Mouse (Mus musculus): ENCODE results near the gene Sdc1.
A peak's percentile ranks its signal among the peaks of the same experiment; 100 is the strongest.

Gene Sdc1

DNA sequence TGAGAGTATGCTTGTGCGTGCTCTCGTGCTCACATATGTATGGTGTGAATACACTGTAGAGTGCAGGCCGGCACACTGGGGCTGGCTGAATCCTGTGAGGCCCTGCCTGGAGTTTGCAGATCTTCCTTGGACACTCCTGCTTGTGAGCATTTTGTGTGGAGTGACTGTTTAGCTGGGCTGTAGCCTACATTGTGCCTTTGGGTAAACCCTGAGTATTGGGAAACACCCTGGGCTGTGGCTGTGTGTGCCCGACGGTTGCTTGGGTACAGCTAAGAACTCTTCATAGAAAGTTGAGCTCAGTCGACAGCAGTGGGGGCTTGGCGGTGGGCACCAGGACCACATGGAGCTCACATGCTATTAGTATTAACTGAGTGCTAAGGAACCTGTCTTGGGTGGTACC lies 5.1 kb downstream of the Sdc1 start:
- H3K4me3 ChIP-seq (replicated peaks; ENCODE audit: low read length) = no peak overlapping the region
- no peaks in the 10 kb centered on the region for H3K36me3 ChIP-seq (ENCODE audit: insufficient read depth, low read length)
- peaks cover 43% of the 10 kb centered on the region for H3K4me1 ChIP-seq (replicated peaks; ENCODE audit: low read depth, low read length)
- TF ChIP-seq NANOG (IDR thresholded peaks at IDR 0.05; ENCODE audit: borderline replicate concordance, low read length) (no peak), POU5F1 (IDR thresholded peaks at IDR 0.05; ENCODE audit: borderline replicate concordance, low read length) (no peak), CTCF (conservative IDR thresholded peaks at IDR 0.05; ENCODE audit: low read length) (no peak)
- H3K9me3 ChIP-seq (ENCODE audit: low read length) = no peaks in the 10 kb centered on the region
- peaks cover 29% of the 10 kb centered on the region for H3K27me3 ChIP-seq (ENCODE audit: insufficient read depth, low read length)

DNA sequence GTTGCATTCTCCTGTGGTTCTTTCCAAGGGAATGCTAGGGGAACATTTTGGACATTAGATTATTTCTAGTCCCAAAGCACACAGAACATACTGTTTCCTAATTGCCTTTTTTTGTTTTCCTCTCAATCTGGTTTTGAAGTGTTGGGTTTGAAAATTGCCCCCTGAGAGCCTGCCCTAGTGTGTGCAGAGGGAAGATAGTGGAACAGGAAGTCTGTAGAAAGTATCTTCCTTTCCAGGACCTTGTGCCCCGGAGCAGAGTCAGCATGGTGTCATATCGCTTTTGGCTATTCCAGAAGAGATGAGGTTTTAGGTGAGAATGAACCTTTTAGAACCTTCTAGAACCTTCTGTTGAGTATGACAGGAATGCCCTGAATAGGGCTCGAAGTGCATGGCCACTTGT lies 5.6 kb downstream of the Sdc1 start:
- Histone ChIP-seq H3K9me3 (ENCODE audit: low read length) (no peaks in the 10 kb centered on the region), H3K4me1 (replicated peaks; ENCODE audit: low read depth, low read length) (peaks cover 49% of the 10 kb centered on the region), H3K36me3 (ENCODE audit: insufficient read depth, low read length) (no peaks in the 10 kb centered on the region), H3K4me3 (replicated peaks; ENCODE audit: low read length) (no peak overlapping the region), H3K27me3 (ENCODE audit: insufficient read depth, low read length) (peaks cover 28% of the 10 kb centered on the region)
- no peak for TF ChIP-seq POU5F1 (IDR thresholded peaks at IDR 0.05; ENCODE audit: borderline replicate concordance, low read length)
- no peak for TF ChIP-seq NANOG (IDR thresholded peaks at IDR 0.05; ENCODE audit: borderline replicate concordance, low read length)
- TF ChIP-seq CTCF (conservative IDR thresholded peaks at IDR 0.05; ENCODE audit: low read length) = no peak

DNA sequence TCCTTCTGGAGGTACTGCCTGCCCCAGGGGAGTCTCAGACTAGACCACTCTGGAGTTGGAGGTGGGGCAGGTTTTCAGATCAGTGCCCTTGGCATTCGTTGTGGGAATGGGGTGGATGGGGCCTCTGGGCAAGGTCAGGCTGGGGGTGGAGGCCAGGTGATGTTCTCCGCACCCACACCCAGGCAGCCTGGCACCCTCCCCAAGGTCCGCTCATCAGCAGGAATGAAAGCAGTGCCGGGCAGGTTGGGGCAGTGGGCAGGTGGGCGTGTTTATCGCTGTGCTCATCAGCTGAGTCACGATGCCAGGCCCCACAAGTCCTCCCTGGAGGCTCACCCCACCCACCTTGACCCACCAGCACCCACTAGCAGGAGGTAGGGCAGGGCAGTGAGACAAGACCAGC lies 7.0 kb downstream of the Sdc1 start:
- TF ChIP-seq POU5F1 (IDR thresholded peaks at IDR 0.05; ENCODE audit: borderline replicate concordance, low read length) (no peak), CTCF (conservative IDR thresholded peaks at IDR 0.05; ENCODE audit: low read length) (no peak), NANOG (IDR thresholded peaks at IDR 0.05; ENCODE audit: borderline replicate concordance, low read length) (no peak)
- Histone ChIP-seq H3K36me3 (ENCODE audit: insufficient read depth, low read length) (no peaks in the 10 kb centered on the region), H3K9me3 (ENCODE audit: low read length) (no peaks in the 10 kb centered on the region), H3K4me3 (replicated peaks; ENCODE audit: low read length) (no peak overlapping the region), H3K27me3 (ENCODE audit: insufficient read depth, low read length) (peaks cover 14% of the 10 kb centered on the region), H3K4me1 (replicated peaks; ENCODE audit: low read depth, low read length) (peaks cover 58% of the 10 kb centered on the region)

DNA sequence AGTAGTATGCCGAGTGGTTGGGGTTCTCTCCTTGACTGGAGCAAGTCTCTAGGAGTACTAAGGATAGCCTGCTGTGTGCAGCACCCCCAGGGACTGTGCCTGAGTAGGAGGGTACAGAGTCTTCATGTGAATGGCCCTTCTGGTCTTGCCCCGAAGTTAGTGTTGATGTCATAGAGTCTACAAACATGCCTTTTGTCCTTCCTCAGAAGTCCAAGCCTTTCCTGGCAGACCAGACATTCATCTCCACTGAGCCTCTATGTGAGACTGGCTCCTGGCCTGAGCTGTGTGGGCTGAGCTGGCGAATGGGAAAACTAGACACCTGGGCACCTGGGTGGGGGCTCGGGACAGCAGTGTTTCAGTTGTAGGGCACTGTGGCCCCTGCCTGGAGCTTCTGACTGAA lies 8.7 kb downstream of the Sdc1 start:
- Histone ChIP-seq H3K4me3 (replicated peaks; ENCODE audit: low read length) (no peak overlapping the region), H3K27me3 (ENCODE audit: insufficient read depth, low read length) (0 out of 2 replicates have a peak, but pooled peaks cover 2% of the 10 kb centered on the region), H3K4me1 (replicated peaks; ENCODE audit: low read depth, low read length) (peaks cover 61% of the 10 kb centered on the region), H3K36me3 (ENCODE audit: insufficient read depth, low read length) (no peaks in the 10 kb centered on the region), H3K9me3 (ENCODE audit: low read length) (no peaks in the 10 kb centered on the region)
- TF ChIP-seq NANOG (IDR thresholded peaks at IDR 0.05; ENCODE audit: borderline replicate concordance, low read length) (no peak), CTCF (conservative IDR thresholded peaks at IDR 0.05; ENCODE audit: low read length) (no peak), POU5F1 (IDR thresholded peaks at IDR 0.05; ENCODE audit: borderline replicate concordance, low read length) (no peak)

DNA sequence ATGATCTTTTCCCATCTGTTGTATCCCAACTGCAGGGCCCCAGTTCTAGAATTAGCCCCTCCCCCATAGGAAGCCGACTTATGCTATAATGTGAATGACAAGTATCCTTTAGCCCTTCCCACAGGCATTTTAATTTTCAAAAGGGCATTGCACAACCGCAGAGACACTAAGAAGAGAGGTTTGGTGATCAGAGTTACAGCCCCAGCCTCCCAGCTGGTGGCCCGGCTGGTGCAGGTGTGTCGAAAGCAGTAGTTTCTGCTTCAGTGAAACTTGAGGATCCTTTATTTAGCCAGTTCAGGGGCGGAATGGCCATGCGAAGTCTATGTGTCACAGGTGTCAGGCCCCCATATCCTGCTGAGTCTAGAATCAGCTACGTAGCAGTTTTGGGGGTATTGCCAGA lies 10.0 kb downstream of the Sdc1 start:
- no peaks in the 10 kb centered on the region for H3K9me3 ChIP-seq (ENCODE audit: low read length)
- no peak for TF ChIP-seq CTCF (conservative IDR thresholded peaks at IDR 0.05; ENCODE audit: low read length)
- no peak for TF ChIP-seq POU5F1 (IDR thresholded peaks at IDR 0.05; ENCODE audit: borderline replicate concordance, low read length)
- TF ChIP-seq NANOG (IDR thresholded peaks at IDR 0.05; ENCODE audit: borderline replicate concordance, low read length) = no peak
- peaks cover 69% of the 10 kb centered on the region for H3K4me1 ChIP-seq (replicated peaks; ENCODE audit: low read depth, low read length)
- no peak overlapping the region for H3K4me3 ChIP-seq (replicated peaks; ENCODE audit: low read length)
- H3K27me3 ChIP-seq (ENCODE audit: insufficient read depth, low read length) = no peaks in the 10 kb centered on the region
- H3K36me3 ChIP-seq (ENCODE audit: insufficient read depth, low read length) = no peaks in the 10 kb centered on the region

DNA sequence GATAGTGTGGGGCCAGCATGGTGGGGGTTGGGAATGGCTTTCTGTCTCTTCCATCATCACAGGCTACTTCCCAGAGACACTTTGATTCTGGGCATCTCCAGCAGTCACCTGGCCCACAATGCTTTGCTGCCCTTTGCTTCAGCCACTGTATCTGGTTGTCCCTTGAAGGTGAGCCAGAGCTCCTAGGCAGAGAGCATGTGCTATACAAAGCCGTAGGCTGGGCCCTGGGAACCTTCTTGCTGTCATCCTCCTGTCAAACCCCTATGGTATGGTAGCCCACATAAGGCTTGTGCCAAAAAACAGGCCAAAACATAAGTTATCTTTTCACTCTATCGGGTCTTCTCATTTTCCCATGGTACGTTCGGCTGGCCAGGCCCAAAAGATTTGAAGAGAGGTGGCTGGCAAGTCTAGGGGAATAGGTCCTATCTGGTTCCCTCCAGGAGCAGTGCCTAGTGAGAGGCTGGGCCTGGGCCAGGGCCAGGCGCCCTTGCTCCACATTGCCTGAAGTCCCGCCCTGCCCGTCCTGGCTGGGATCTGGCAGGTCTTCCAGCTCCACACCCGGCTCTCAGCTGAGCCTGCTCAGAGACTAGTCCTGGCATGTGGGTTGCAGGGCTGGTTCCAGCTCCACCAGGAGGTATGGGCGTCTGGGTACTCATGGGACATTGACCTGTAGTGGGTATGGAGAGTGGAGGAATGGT lies 10.7 kb downstream of the Sdc1 start:
- H3K4me1 ChIP-seq (replicated peaks; ENCODE audit: low read depth, low read length) = peaks cover 76% of the 10 kb centered on the region
- H3K4me3 ChIP-seq (replicated peaks; ENCODE audit: low read length) = 0 out of 2 replicates have a peak overlapping the region, but pooled peaks have one; percentile 21
- TF ChIP-seq POU5F1 (IDR thresholded peaks at IDR 0.05; ENCODE audit: borderline replicate concordance, low read length) (no peak), CTCF (conservative IDR thresholded peaks at IDR 0.05; ENCODE audit: low read length) (no peak), NANOG (IDR thresholded peaks at IDR 0.05; ENCODE audit: borderline replicate concordance, low read length) (no peak)
- no peaks in the 10 kb centered on the region for H3K27me3 ChIP-seq (ENCODE audit: insufficient read depth, low read length)
- H3K9me3 ChIP-seq (ENCODE audit: low read length) = no peaks in the 10 kb centered on the region
- H3K36me3 ChIP-seq (ENCODE audit: insufficient read depth, low read length) = no peaks in the 10 kb centered on the region

DNA sequence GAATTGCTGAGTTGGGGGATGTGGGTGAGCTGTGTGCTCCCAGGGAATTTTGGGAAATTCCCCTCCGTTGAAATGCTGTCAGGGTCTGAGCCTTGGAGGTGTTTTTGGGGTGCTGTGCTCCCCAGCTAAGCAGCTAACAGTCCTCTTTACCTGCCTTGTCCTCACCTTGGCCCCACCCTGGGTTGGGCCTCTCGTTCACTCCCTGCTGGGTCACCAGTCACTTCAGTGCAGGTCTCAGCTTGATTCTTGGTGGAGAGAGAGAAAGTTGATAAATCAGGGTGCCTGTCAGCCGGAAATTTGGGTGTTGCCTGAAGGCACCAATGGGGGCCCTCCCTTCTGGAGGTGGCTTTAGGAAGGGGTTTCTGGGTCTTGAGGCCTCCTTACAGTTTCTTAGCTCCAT lies 11.4 kb downstream of the Sdc1 start:
- Histone ChIP-seq H3K36me3 (ENCODE audit: insufficient read depth, low read length) (no peaks in the 10 kb centered on the region), H3K9me3 (ENCODE audit: low read length) (no peaks in the 10 kb centered on the region), H3K27me3 (ENCODE audit: insufficient read depth, low read length) (no peaks in the 10 kb centered on the region), H3K4me1 (replicated peaks; ENCODE audit: low read depth, low read length) (peaks cover 72% of the 10 kb centered on the region), H3K4me3 (replicated peaks; ENCODE audit: low read length) (no peak overlapping the region)
- TF ChIP-seq NANOG (IDR thresholded peaks at IDR 0.05; ENCODE audit: borderline replicate concordance, low read length) (no peak), CTCF (conservative IDR thresholded peaks at IDR 0.05; ENCODE audit: low read length) (no peak), POU5F1 (IDR thresholded peaks at IDR 0.05; ENCODE audit: borderline replicate concordance, low read length) (no peak)

DNA sequence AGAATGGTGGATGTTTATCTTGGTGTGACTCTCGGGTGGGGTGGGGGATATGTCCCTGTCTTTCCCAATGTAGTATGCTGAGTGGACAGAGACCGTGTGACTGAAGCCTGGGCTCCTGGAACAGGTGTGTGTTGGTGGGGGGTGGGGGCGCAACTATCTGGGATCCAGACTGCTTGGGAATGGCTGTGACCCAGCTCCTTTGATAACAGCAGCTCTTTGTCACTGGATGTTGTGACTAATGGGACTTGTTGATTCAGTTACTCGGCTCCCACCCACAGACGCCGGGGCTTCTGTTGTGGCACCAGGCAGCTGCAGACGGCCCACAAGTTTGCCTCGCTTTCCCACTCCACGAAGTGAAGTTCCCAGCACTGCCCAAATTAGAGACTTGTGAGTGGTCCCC lies 13.1 kb downstream of the Sdc1 start:
- Histone ChIP-seq H3K4me3 (replicated peaks; ENCODE audit: low read length) (no peak overlapping the region), H3K27me3 (ENCODE audit: insufficient read depth, low read length) (no peaks in the 10 kb centered on the region), H3K4me1 (replicated peaks; ENCODE audit: low read depth, low read length) (peaks cover 63% of the 10 kb centered on the region), H3K9me3 (ENCODE audit: low read length) (no peaks in the 10 kb centered on the region), H3K36me3 (ENCODE audit: insufficient read depth, low read length) (no peaks in the 10 kb centered on the region; the same call in 1 of the 2 replicates)
- TF ChIP-seq CTCF (conservative IDR thresholded peaks at IDR 0.05; ENCODE audit: low read length) (no peak), POU5F1 (IDR thresholded peaks at IDR 0.05; ENCODE audit: borderline replicate concordance, low read length) (no peak), NANOG (IDR thresholded peaks at IDR 0.05; ENCODE audit: borderline replicate concordance, low read length) (no peak)

DNA sequence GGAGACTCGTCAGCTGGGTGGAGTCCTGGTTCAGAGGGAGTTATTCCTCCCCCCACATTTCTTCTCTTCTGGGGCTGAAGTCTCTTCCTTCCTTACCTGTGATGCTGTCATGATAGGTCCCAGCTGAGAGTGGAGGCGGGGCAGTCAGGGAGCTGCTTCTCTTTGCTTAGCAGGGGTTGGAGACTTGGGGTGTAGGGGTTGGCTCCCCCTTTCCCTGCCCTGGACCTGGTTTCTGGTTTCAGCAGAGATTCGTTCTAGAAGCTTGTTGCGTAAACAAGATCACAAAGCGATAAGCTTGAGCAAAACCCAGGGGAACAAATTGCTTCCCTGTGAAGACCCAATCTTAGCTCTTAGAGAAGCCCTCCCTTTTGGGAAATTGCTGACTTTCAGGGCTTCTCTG lies 15.4 kb downstream of the Sdc1 start:
- Histone ChIP-seq H3K9me3 (ENCODE audit: low read length) (no peaks in the 10 kb centered on the region), H3K4me1 (replicated peaks; ENCODE audit: low read depth, low read length) (peaks cover 53% of the 10 kb centered on the region), H3K27me3 (ENCODE audit: insufficient read depth, low read length) (no peaks in the 10 kb centered on the region), H3K4me3 (replicated peaks; ENCODE audit: low read length) (no peak overlapping the region), H3K36me3 (ENCODE audit: insufficient read depth, low read length) (peaks cover 21% of the 10 kb centered on the region)
- TF ChIP-seq NANOG (IDR thresholded peaks at IDR 0.05; ENCODE audit: borderline replicate concordance, low read length) (no peak), CTCF (conservative IDR thresholded peaks at IDR 0.05; ENCODE audit: low read length) (no peak), POU5F1 (IDR thresholded peaks at IDR 0.05; ENCODE audit: borderline replicate concordance, low read length) (no peak)
